Mouse (Mus musculus) cerebellum, postnatal 25 days (tissue): ENCODE measurements at regions not wholly inside any gene's neighbourhood (a gene's known extent, or its start where the extent isn't known, plus 50 kb on each side); places are given as distances from the start of the nearest gene placed in this dataset.

Experiments used
- DNase-seq, 2 experiments: peaks; one replicate each; pipeline ENCODE4 v3.0.0; 2021; ENCODE audit warnings: mixed read lengths in 2 of 2

- DNase-seq, result peak; percentile 9 to 40
These were observed 671.8 kb downstream of the 5730522E02Rik start for GRCm38 (mm10) chr11:25538641-25539258.

GRCm38 (mm10) chr11:25536069-25536468, 674.5 kb downstream of the 5730522E02Rik start:
- no peak for DNase-seq

GRCm38 (mm10) chr11:25533081-25533480, 677.5 kb downstream of the 5730522E02Rik start:
- no peak for DNase-seq

GRCm38 (mm10) chr11:25531668-25532398, 678.7 kb downstream of the 5730522E02Rik start:
- DNase-seq, result no peak

GRCm38 (mm10) chr11:25528056-25528455, 682.5 kb downstream of the 5730522E02Rik start:
- DNase-seq, result no peak

GRCm38 (mm10) chr11:25518903-25519302, 691.7 kb downstream of the 5730522E02Rik start:
- no peak for DNase-seq

- DNase-seq, result no peak
These were observed 692.4 kb downstream of the 5730522E02Rik start for GRCm38 (mm10) chr11:25518131-25518530.

GRCm38 (mm10) chr11:25505500-25505899, 705.1 kb downstream of the 5730522E02Rik start:
- no peak for DNase-seq

- no peak for DNase-seq
These were observed 736.7 kb downstream of the 5730522E02Rik start for GRCm38 (mm10) chr11:25473682-25474365.

GRCm38 (mm10) chr11:25469819-25470218, 740.7 kb downstream of the 5730522E02Rik start:
- no peak for DNase-seq

GRCm38 (mm10) chr11:25437206-25437605, 773.4 kb downstream of the 5730522E02Rik start:
- DNase-seq, result no peak

- DNase-seq, result no peak
These were observed 774.9 kb downstream of the 5730522E02Rik start for GRCm38 (mm10) chr11:25435645-25436044.

GRCm38 (mm10) chr11:25423186-25423585, 787.4 kb downstream of the 5730522E02Rik start:
- DNase-seq, result no peak

- no peak for DNase-seq
These were observed 789.1 kb downstream of the 5730522E02Rik start for GRCm38 (mm10) chr11:25421486-25421885.

GRCm38 (mm10) chr11:25410403-25411090, 800.0 kb downstream of the 5730522E02Rik start:
- no peak for DNase-seq

GRCm38 (mm10) chr11:25391649-25392048, 818.9 kb downstream of the 5730522E02Rik start:
- no peak for DNase-seq

- DNase-seq, result no peak
These were observed 843.5 kb downstream of the 5730522E02Rik start for GRCm38 (mm10) chr11:25367111-25367510.

- no peak for DNase-seq
These were observed 845.1 kb downstream of the 5730522E02Rik start for GRCm38 (mm10) chr11:25365433-25365832.

GRCm38 (mm10) chr11:25359723-25360122, 850.8 kb downstream of the 5730522E02Rik start:
- no peak for DNase-seq

- DNase-seq, result no peak
These were observed 852.7 kb downstream of the 5730522E02Rik start for GRCm38 (mm10) chr11:25357717-25358411.

GRCm38 (mm10) chr11:25356671-25357586, 853.6 kb downstream of the 5730522E02Rik start:
- DNase-seq, result peak; percentile 7
